Mouse (Mus musculus) liver, adult 2 months (tissue): ENCODE results near the gene Cap2.

Experiments used
- CTCF ChIP-seq: fragments of 200-500 bp; IDR thresholded peaks from 2 replicates; pipeline ENCODE4 v1.5.1; 2011; ENCODE audit warnings: low read depth, low read length, control low read depth
- POLR2A ChIP-seq: fragments of 200-500 bp; IDR thresholded peaks from 2 replicates; pipeline ENCODE4 v1.6.1; 2011; ENCODE audit warnings: low read length, control low read depth; ENCODE audit not compliant: insufficient read depth; ENCODE audit errors: extremely low read depth

GRCm38 (mm10) chr13:46632796-46633195 lies 131.1 kb downstream of the Cap2 start:
- no peak for TF ChIP-seq CTCF
- TF ChIP-seq POLR2A, result no peak
